23 mouse cellular contexts compared by ENCODE assay signal in the genomic region with DNA sequence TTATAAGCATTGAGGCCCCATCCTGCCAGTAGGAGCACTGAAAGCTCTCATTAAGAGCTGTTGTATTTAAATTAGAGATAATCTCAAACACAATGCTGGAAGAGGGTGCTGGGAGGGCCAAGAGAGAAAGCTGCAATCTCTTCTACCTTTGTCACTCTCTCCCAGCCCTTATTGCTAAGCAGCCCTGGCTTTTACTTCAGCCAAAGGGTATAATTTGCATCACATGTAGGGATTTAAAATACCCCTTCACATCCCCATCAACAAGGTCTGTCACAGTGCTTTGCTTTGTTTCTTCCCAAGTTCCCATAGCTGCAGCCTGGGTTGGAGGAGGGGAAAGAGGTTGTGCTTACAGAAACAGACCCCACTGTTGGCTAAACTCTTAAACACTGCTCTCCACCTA.
DNase-seq lines count a peak whose midpoint lies in the region; ATAC-seq and TF ChIP-seq lines count a peak whose summit lies in the region.
"Had no signal": no experiment of that assay in that cellular context is flagged by ENCODE, and none has a peak within 500 bp of the region (broad histone marks: within the 10 kb centered on the region; RNA-seq: fewer than 3 reads in every experiment).

No protein-coding gene starts in this region.

- ATAC-seq in forebrain, embryonic 13.5 days: 0 out of 2 replicates have a peak, but pooled peaks have one; percentile 30
- ATAC-seq in midbrain, embryonic 13.5 days: no peak
- ATAC-seq in monocyte, adult 5-6 weeks (replicated peaks; ENCODE audit: insufficient number of reproducible peaks, low FRiP score, low TSS enrichment, poor library complexity, severe bottlenecking): no peak
- ATAC-seq: hindbrain, postnatal 0 days; inflammation-experienced regulatory T-cells, adult 6 months; intestine, embryonic 16.5 days had no signal

- no peak overlapping the region for H3K4me2 ChIP-seq in forebrain, embryonic 13.5 days
- H3K4me2 ChIP-seq in midbrain, embryonic 13.5 days (replicated peaks): no peak overlapping the region
- H3K4me2 ChIP-seq: heart, embryonic 12.5 days; heart, embryonic 15.5 days; hindbrain, embryonic 13.5 days had no signal

- DNase-seq in forebrain, embryonic 10.5 days (ENCODE audit: extremely low spot score, low spot score): no peak
- DNase-seq in midbrain, embryonic 10.5 days (ENCODE audit: low spot score): no peak
- peak; percentile 51 for DNase-seq in brain, embryonic 14.5 days (ENCODE audit: low read depth)
- no peak for DNase-seq in adrenal gland, postnatal 10 days
- DNase-seq: adrenal gland, postnatal 14 days; cerebellum, adult 18-20 months; cerebellum, adult 9-10 months; cerebellum, postnatal 14 days; gastrocnemius, postnatal 25 days; heart, adult 18-20 months; heart, postnatal 10 days; heart, postnatal 36 days had no signal

- H3K27me3 ChIP-seq in forebrain, embryonic 13.5 days: no peaks in the 10 kb centered on the region
- no peaks in the 10 kb centered on the region for H3K27me3 ChIP-seq in forebrain, embryonic 10.5 days (ENCODE audit: poor library complexity, severe bottlenecking)
- H3K27me3 ChIP-seq in midbrain, embryonic 10.5 days (ENCODE audit: low read depth, poor library complexity, severe bottlenecking): no peaks in the 10 kb centered on the region
- H3K27me3 ChIP-seq in midbrain, embryonic 13.5 days: no peaks in the 10 kb centered on the region; the same call in 1 of the 2 replicates
- H3K27me3 ChIP-seq: heart, embryonic 15.5 days; hindbrain, embryonic 13.5 days had no signal

- no peak overlapping the region for H3K4me3 ChIP-seq in forebrain, embryonic 13.5 days
- no peak overlapping the region for H3K4me3 ChIP-seq in forebrain, embryonic 10.5 days
- no peak overlapping the region for H3K4me3 ChIP-seq in midbrain, embryonic 10.5 days
- H3K4me3 ChIP-seq in midbrain, embryonic 13.5 days (replicated peaks): no peak overlapping the region
- no peak overlapping the region for H3K4me3 ChIP-seq in olfactory bulb, adult 2 months (ENCODE audit: insufficient read depth, low read depth, low read length)
- H3K4me3 ChIP-seq: heart, embryonic 12.5 days; heart, embryonic 15.5 days; hindbrain, embryonic 10.5 days; hindbrain, embryonic 13.5 days had no signal

- H3K9ac ChIP-seq in forebrain, embryonic 13.5 days: no peak overlapping the region
- H3K9ac ChIP-seq in midbrain, embryonic 13.5 days (replicated peaks): no peak overlapping the region
- H3K9ac ChIP-seq: heart, embryonic 12.5 days; heart, embryonic 15.5 days; hindbrain, embryonic 13.5 days had no signal

- no peak overlapping the region for H3K27ac ChIP-seq in forebrain, embryonic 13.5 days
- H3K27ac ChIP-seq in forebrain, embryonic 10.5 days: no peak overlapping the region
- 0 out of 2 replicates have a peak overlapping the region, but pooled peaks have one; percentile 13 for H3K27ac ChIP-seq in midbrain, embryonic 10.5 days (replicated peaks)
- no peak overlapping the region for H3K27ac ChIP-seq in midbrain, embryonic 13.5 days
- 0 out of 2 replicates have a peak overlapping the region, but pooled peaks have one; percentile 27 for H3K27ac ChIP-seq in olfactory bulb, adult 2 months (ENCODE audit: insufficient read depth, low read depth, low read length)
- H3K27ac ChIP-seq: heart, embryonic 15.5 days; hindbrain, embryonic 10.5 days; hindbrain, embryonic 13.5 days; hindbrain, postnatal 0 days had no signal

- H3K36me3 ChIP-seq in forebrain, embryonic 13.5 days (ENCODE audit: poor library complexity, severe bottlenecking): peaks cover 100% of the 10 kb centered on the region
- peaks cover 52% of the 10 kb centered on the region for H3K36me3 ChIP-seq in forebrain, embryonic 10.5 days (replicated peaks)
- peaks cover 87% of the 10 kb centered on the region for H3K36me3 ChIP-seq in midbrain, embryonic 10.5 days
- H3K36me3 ChIP-seq in midbrain, embryonic 13.5 days: peaks cover 89% of the 10 kb centered on the region

- TF ChIP-seq POLR2A in brain, embryonic 14.5 days (IDR thresholded peaks at IDR 0.05; ENCODE audit: borderline replicate concordance, extremely low read depth, insufficient read depth, insufficient read length, poor library complexity, severe bottlenecking): no peak
- no peak for TF ChIP-seq POLR2A in olfactory bulb, adult 2 months (IDR thresholded peaks at IDR 0.05; ENCODE audit: insufficient read depth, low read depth, low read length)

- H3K9me3 ChIP-seq in forebrain, embryonic 13.5 days (replicated peaks): no peaks in the 10 kb centered on the region
- no peaks in the 10 kb centered on the region for H3K9me3 ChIP-seq in forebrain, embryonic 10.5 days
- H3K9me3 ChIP-seq in midbrain, embryonic 10.5 days (replicated peaks): no peaks in the 10 kb centered on the region
- H3K9me3 ChIP-seq in midbrain, embryonic 13.5 days: no peaks in the 10 kb centered on the region
- H3K9me3 ChIP-seq: heart, embryonic 12.5 days; heart, embryonic 15.5 days; hindbrain, embryonic 10.5 days; hindbrain, embryonic 13.5 days had no signal

- TF ChIP-seq CTCF in brain, embryonic 14.5 days (IDR thresholded peaks at IDR 0.05; ENCODE audit: borderline replicate concordance, extremely low read depth, insufficient read depth, insufficient read length): no peak
- TF ChIP-seq CTCF in olfactory bulb, adult 2 months (IDR thresholded peaks at IDR 0.05; ENCODE audit: insufficient read depth, low read depth, low read length): no peak

- 0 out of 2 replicates have a peak, but pooled peaks cover 8% of the 10 kb centered on the region for H3K4me1 ChIP-seq in forebrain, embryonic 13.5 days
- peaks cover 6% of the 10 kb centered on the region for H3K4me1 ChIP-seq in forebrain, embryonic 10.5 days
- peaks cover 5% of the 10 kb centered on the region; the same call in 1 of the 2 replicates for H3K4me1 ChIP-seq in midbrain, embryonic 10.5 days
- no peaks in the 10 kb centered on the region for H3K4me1 ChIP-seq in midbrain, embryonic 13.5 days (replicated peaks)
- peaks cover 10% of the 10 kb centered on the region for H3K4me1 ChIP-seq in olfactory bulb, adult 2 months (ENCODE audit: control insufficient read depth, insufficient read depth, low read length)
- H3K4me1 ChIP-seq: heart, embryonic 12.5 days; heart, embryonic 15.5 days; hindbrain, embryonic 10.5 days had no signal

Comparison
In these comparisons a context has a peak if more than half of its experiments do, and no peak if none do; other contexts are left out.
1. H3K27ac ChIP-seq: peak in midbrain, embryonic 10.5 days (single experiment) and olfactory bulb, adult 2 months (single experiment); none in forebrain, embryonic 13.5 days (single experiment), forebrain, embryonic 10.5 days (single experiment) and midbrain, embryonic 13.5 days (single experiment).